Mouse (Mus musculus) colon, adult 2 months (tissue): ENCODE results near the gene Rabac1. TPM values are rescaled to one million over a fixed set of nuclear protein-coding genes. Genes with fewer than 3 reads are reported as not detected.

Experiments
- polyA plus RNA-seq: library from polyadenylated mRNA; depleted of rRNA; stranded (reverse); fragments of >200 nt; gene quantifications from 2 replicates; pipeline ENCODE4 v1.2.3, GENCODE M21; 2012; rRNA removed

Rabac1 gene
- polyA plus RNA-seq, result 374 and 519 TPM in 2 replicates

DNA sequence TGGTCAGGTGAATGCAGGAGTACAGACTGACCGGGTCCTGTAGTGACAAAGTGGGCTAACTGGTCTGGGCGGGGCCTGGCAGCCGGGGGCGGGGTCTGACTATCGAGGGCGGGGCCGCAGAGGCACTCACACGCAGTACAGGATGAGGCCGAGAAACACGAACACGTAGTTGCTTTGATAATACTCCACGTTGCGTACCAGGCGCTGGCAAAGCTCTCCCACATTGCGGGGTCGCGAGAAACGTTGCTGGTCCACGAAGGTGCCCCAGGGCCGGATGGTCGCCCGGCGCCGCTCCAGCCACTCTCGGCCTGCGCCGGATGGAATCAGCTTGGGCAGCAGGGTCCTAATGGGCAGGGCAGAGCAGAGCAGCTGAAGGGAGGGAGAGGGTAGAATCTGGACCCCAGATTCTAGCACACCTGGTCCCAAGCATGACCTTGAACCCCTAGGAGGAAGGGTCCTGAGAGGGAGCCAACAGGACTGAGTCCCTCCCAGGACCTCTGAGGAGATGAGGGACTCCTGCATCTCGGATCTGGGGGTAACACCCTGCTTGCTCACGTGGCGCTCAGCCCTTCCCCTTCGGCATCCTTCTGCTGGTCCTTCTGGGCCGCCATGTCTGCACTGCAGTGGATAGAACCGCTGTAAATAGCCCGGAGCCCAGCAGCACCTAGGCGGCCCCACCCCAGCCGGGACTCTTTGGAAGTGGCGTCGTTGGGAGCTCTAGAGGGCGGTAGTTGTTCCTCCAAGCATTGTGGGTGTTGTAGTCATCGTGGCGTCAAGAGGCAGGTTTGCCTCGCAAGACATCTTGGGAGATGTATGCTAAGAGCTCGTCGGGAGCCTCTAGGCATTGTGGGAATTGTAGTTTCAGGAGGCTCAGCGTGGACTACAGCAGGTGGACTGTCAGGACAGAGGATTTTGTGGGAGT is at the start of gene Rabac1:
Gene Rabac1, minus strand, starts transcription at position 783 of the 922 bp plus-strand sequence.

DNA sequence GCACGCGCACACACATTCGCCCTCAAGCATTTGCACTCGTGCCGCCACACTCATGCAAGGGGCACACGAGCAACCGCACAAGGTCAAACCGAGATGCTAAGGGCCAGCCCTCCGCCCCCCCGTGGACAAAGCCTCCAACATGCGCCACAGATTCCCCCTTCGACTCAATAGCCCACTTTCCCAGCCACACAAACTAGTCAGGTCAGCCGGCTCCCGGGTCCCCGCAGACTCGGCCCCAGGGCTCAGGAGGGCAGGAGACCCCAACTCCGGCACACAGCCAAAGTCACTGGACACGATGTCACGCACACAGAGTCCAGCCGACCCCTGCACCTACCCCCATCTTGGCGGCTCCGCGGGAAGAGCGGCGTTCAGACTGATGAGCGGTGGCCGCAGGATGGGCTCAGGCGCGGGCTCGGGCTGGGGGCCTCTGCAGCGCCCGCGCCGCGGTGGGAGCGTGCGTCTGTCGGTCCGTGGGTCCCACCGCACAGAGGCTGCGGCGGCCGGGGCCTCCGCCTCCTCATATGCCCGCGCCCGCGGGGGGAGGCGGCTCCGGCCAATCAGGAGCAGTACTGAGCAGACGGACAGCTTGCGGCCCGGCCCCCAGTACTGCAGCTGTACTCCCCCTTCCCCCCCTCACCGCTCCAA is 33.0 kb upstream of the Rabac1 start, which contains the start of gene Atp1a3:
Gene Atp1a3, minus strand, starts transcription at position 538 of the 645 bp plus-strand sequence.

DNA sequence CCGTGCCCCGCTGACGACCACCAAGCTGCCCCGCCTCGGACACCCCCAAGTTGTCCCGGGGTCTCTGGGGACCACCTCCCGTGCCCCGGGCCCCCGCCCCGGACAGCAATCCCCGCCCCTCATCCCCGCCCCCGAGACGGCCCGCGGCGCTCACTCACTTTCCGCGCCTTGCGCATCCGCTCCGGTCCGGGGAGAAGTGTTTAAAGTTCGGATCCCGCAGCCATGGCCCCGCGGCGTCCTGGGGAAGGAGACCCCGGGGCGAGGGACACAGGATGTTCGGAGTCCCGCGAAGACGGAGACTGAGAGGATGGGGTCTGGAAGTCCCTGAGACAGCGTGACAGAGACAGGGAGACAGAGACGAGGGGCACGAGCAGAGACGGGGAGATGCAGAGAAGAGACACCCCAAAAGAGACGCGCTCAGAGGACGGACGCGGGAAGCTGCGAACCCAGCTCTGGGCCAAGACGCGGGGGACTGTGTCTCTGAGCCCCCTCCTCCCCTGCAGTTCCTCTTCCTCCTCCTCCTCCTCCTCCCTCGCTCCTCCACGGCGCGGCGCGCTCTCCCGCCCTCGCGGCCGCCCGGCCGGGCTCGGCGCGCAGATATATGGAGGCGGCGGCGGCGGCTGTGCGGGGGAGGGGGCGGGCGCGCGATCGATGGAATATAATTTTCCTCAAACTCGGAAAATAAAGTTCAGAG is 28.1 kb downstream of the Rabac1 start, which contains the start of gene Gm4881:
Gene Gm4881, minus strand, starts transcription at position 238 of the 694 bp plus-strand sequence.

Other genes starting within 250 kb of the Rabac1 start
- not detected in 2 replicates for gene Gm4763, start 245.8 kb downstream of the Rabac1 start, polyA plus RNA-seq
- gene Cd177, start 212.4 kb downstream of the Rabac1 start, polyA plus RNA-seq, result 106 and 208 TPM in 2 replicates
- gene Ceacam10, start 195.5 kb downstream of the Rabac1 start, polyA plus RNA-seq, result 37.8 and 48.8 TPM in 2 replicates
- 3.0 and 3.1 TPM in 2 replicates for gene Gm9844, start 110.5 kb downstream of the Rabac1 start, polyA plus RNA-seq
- not detected in 2 replicates for gene Lypd4, start 102.8 kb downstream of the Rabac1 start, polyA plus RNA-seq
- gene Dmrtc2, start 102.7 kb downstream of the Rabac1 start, polyA plus RNA-seq, result not detected in 2 replicates
- 434 and 588 TPM in 2 replicates for gene Rps19, start 88.4 kb downstream of the Rabac1 start, polyA plus RNA-seq
- 27.2 and 28.2 TPM in 2 replicates for gene Cd79a, start 75.4 kb downstream of the Rabac1 start, polyA plus RNA-seq
- 160 and 169 TPM in 2 replicates for gene Arhgef1, start 69.8 kb downstream of the Rabac1 start, polyA plus RNA-seq
- not detected in 2 replicates for gene Gm4881, start 28.3 kb downstream of the Rabac1 start, polyA plus RNA-seq
- gene Atp1a3, start 33.2 kb upstream of the Rabac1 start, polyA plus RNA-seq, result 1.3 and 1.8 TPM in 2 replicates
- 30.4 and 31.0 TPM in 2 replicates for gene Grik5, start 99.6 kb upstream of the Rabac1 start, polyA plus RNA-seq
- 45.3 and 46.0 TPM in 2 replicates for gene Zfp574, start 99.8 kb upstream of the Rabac1 start, polyA plus RNA-seq
- gene Pou2f2, start 207.0 kb upstream of the Rabac1 start, polyA plus RNA-seq, result 2.7 and 3.4 TPM in 2 replicates
- gene Dedd2, start 247.9 kb upstream of the Rabac1 start, polyA plus RNA-seq, result 83.3 and 98.6 TPM in 2 replicates
- gene Zfp526, start 248.7 kb upstream of the Rabac1 start, polyA plus RNA-seq, result 13.4 and 14.1 TPM in 2 replicates